Mouse (Mus musculus) left cerebral cortex, postnatal 4 days (tissue): ENCODE results near the gene Zfp68. TPM values are rescaled to one million over a fixed set of nuclear protein-coding genes. Genes with fewer than 3 reads are reported as not detected.
A peak's percentile ranks its signal among the peaks of the same experiment; 100 is the strongest.
"Not testable (repeated sequence)": the region's sequence is repeated elsewhere in the genome, so short reads cannot be mapped to it uniquely, and the experiment has no call there.

Experiments
- DNase-seq: peaks from one replicate; pipeline ENCODE4 v3.0.0-alpha.2; 2022
- intact Hi-C: fragments of 180-260 bp; cut with DNase I; formaldehyde crosslinking; loops from one replicate; pipeline ENCODE4 v1.15.1; 2025
- microRNA-seq: library from miRNA; unstranded; fragments of <30 nt; microRNA quantifications from one replicate; pipeline ENCODE4 v1.2.0, GENCODE M21; 2022
- total RNA-seq, 2 experiments: library from RNA; stranded (reverse); gene quantifications; 2 replicates each; pipeline ENCODE4 v1.2.3; 2021

Zfp68 gene
- 10 to 100 TPM; 48.0 to 55.3 TPM for total RNA-seq

DNA sequence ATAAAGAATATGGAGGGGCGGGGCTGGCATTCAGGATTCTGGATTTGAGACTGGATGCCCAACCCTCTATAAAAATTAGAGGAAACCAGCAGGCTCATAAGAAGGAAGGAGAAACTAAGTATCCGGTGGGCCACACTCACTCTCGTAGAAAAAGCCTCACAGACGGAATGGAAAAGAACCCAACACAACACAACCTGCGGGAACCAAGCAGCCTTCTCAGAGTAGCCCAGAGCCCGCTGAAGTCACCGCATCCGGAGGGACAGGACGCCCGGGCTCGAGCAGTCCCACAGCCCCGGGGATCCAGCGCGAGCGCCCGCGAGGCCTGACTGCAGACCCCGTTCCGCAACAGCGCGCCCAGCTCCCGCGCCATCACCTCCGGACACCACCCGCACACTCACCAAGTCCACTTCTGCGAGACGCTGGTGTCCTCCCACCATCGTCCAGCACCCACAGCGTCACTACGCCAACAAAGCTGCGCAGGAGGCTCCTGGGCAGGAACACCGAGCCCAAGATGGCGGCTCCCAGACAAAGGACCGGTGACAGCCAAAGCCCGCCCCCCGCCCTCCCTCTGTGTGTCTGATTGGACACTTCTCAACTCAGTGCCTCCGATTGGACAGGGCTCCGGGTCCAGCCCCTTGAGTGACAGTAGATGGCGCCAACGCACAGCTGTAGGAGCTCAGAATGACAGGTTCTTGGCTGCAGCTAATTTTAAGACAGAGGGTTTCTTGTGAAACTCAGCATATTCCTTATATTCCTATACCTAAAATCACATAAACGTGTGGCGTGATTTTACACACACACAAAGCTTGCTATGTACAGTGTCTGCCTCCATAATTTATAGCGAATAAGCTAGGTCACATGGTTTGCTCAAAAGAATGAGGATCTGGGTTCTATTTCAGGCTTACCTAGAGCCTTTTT lies at the start of gene Zfp68:
Gene Zfp68 (minus strand): TSS at position 551 of the 918 bp plus-strand sequence.
- intact Hi-C loops = no loop called here
- DNase-seq = peak; percentile 97

DNA sequence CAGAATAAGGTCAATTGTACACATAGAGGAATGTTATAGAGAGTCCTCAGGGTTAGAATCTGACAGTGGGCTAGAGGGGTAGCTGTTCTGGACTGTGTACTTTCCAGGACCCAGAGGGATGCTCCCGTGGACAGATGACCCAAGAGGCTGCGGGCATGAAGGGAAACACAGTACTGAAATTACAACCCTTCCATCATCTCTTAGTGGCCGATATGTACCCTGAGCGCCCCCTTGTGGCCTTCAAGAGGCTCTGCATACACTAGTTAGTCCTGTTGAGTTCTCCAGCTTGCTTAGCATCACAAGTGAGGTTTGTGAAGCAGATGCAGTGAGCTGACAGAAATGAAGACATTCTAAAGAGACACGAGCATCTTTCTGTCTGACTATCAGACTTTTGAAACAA lies 39.4 kb upstream of the Zfp68 start:
- peak; percentile 50 for DNase-seq
- intact Hi-C loops = no loop called here

DNA sequence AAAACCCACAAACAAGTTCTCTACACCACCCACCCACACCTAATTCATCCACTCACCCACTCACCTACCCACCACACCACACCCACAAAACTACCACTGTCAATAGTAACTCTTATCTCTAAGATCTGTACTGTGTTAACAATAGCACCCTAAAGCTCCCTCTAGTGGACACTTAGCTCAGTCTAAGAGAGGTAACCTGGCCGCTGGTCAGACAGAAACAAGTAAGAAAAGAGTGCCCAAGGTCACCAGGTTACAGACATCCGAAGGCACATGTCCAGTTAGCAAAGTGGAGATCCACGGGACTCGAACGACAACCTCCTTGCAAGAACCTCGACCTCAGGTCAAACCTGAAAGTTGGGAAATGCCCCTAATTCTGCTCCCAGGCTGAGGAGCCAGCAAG lies 38.3 kb upstream of the Zfp68 start:
- no peak for DNase-seq
- intact Hi-C loops = no loop called here

GRCm38 (mm10) chr5:138657407-138657806 lies 37.8 kb upstream of the Zfp68 start:
- intact Hi-C loops = no loop called here
- no peak for DNase-seq

DNA sequence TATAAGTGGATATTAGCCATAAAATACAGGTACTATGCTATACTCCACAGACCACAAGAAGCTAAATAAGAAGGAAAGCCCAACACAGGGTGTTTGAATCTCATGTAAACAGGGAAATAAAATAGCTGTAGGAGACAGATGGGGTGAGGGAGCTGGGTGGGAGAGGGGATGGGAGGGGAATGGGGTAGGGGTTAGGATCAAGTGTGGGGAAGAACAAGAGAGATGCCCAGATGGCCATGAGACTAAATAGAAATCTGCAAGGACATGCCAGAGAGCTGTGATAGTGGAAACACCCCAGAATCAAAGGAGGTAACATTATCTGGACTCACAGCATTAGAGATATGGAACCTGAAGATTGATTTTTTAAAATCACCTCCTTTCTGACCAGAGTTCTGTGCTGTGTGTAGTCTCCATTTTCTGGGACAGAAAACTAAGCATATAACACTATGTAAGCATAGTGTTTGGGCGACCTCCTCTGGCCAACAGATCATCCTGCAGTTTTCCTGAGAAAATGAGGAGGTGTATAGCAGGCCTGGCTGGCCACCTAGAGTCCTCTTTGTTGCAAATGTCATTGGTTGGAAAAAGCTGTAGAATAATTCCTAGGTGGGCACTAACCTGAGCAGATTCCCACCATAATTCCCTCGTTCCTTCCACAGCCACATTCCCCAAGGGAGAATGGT lies 37.1 kb upstream of the Zfp68 start:
- DNase-seq = peak; percentile 36
- intact Hi-C loops = no loop called here

DNA sequence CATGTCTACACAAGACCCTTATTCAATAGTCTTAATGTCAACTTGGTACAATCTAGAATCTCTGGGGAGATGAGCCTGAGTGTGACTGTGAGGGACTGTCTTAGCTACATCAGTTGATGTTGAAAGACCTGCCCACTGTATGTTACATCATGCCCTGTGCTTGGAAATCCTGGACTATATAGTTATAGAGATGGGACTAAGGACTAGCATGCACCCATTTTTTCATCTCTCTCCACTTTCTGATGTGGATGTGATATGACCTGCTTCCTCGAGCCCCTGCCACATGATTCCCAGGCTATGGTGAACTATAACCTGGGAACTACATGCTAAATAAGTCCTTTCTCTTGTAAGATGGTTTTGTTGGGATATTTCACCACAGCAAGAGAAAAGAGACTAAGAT lies 33.4 kb upstream of the Zfp68 start:
- DNase-seq = no peak
- intact Hi-C loops = no loop called here

DNA sequence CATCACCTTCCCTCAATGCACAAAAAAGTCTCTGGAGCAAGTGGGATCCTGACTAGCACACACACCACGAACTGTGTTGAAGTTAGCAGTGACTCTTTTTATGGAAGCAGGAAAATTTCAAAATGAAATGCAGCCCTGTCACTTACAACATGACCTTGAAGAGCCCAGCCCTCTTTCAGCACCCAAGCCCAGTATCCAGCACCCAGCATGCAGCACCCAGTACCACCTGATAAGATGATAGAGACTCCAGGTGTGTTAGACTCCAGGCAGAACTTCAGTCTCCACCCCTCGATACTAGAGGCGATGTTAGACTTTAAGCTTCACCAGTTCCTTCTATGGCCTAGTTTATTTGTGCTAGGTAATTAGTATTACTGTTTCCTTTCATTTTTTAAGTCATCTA lies 22.2 kb upstream of the Zfp68 start:
- intact Hi-C loops = no loop called here
- DNase-seq = no peak

- intact Hi-C loops = no loop called here
- no peak for DNase-seq
These were observed 21.5 kb upstream of the Zfp68 start for GRCm38 (mm10) chr5:138641081-138641480.

- intact Hi-C loops = no loop called here
- DNase-seq = no peak
These were observed 16.9 kb upstream of the Zfp68 start for GRCm38 (mm10) chr5:138636486-138636885.

GRCm38 (mm10) chr5:138623478-138623875 lies 3.9 kb upstream of the Zfp68 start:
- intact Hi-C loops = no loop called here
- no peak for DNase-seq

DNA sequence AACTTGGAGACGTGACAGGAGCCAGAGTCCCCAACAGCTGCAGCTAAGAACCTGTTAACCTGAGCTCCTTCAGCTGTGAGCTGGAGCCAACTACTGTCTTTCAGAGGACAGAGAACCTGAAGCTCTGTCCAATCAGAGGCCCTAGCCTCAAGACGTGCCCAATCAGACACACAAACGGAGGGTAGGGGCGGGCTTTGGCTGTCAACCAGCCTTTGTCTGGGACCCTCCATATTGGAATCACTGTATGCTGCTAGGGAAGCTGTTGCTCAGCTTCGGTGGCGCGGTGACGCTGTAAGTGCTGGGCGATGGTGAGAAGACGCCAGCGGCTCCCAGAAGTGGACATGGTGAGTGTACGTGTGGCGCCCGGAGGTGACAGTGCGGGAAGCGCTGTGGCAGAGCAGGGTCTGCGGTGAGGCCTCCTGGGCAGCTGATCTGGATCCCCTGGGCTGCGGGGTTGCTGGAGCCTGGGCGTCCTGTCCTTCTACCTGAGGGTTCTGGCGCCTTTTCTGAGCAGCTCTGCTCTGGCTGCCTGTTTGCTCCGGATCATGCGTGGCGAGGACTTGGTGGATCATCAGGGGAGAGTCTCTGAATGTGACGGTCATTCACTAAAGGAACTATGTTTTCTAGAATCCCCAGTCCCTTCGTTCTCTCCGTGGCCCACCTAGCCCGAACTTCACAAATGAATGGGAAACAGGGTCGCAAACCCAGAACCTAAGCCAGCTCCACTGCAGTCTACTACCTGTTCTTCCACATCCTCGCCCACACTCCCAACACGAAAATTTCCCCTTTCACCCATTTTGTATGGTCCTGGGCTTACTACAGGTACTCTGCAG lies 3.3 kb upstream of the Zfp68 start, which contains the start of gene A430033K04Rik:
Gene A430033K04Rik (plus strand): TSS at position 215 of the 833 bp plus-strand sequence.
- intact Hi-C loops = no loop called here
- DNase-seq = peak; percentile 96

GRCm38 (mm10) chr5:138620836-138621235 lies 1.3 kb upstream of the Zfp68 start:
- intact Hi-C loops = no loop called here
- no peak for DNase-seq

GRCm38 (mm10) chr5:138618353-138618752 lies 1.2 kb downstream of the Zfp68 start:
- DNase-seq = no peak
- intact Hi-C loops = no loop called here

DNA sequence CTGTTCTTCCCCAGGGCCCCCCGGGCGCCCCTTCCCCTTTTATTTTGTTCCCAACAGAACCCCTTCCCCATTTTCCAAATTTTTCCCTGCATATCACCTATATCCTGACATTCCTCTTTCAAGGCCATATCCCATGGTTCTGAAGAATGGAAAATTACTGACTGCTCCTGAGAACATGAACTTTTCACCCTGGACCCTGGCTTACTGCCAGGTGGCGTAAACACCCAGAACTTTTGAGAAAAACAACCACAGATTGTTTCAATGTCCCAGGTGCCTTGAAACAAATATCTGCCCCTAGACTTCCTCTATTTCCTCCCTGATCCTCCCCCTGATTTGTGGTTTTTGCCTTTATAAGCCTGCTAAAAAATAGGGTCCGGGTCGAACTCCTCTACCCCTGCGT lies 32.2 kb downstream of the Zfp68 start:
- intact Hi-C loops = no loop called here

DNA sequence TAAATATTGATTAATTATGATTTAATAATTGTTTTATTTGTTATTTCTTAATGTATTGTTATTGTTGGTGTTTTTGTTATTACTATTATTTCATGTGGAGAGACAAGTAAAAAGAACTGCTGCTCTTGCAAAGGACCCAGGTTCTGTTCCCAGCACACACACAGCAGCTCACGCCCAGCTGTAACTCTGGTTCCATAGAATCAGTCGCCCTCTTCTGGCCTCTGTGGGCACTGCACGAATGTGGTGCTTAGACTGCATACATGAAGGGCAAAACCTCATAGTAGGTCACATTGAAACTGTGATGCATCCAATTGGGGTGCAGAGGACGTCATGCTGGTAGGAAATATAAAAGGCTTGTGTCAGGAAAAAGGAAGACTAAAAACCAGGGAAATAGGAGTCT lies 47.9 kb downstream of the Zfp68 start:
- intact Hi-C loops = no loop called here
- peak; percentile 28 for DNase-seq

More for the DNA sequence above, 32.2 kb downstream of the Zfp68 start:
- no peak for DNase-seq

GRCm38 (mm10) chr5:138564612-138565011 lies 54.9 kb downstream of the Zfp68 start, which contains the start of gene 1700123K08Rik:
TSS of gene 1700123K08Rik (minus strand) at chr5:138564712.
- intact Hi-C loops, DNase-seq: not testable (repeated sequence)

Small RNA genes lying within 50 kb of the gene (microRNA-seq; reads per million reads assigned to microRNA genes)
- gene Gm24082 = not detected

Other genes starting within 250 kb of the Zfp68 start
- gene Zfp157, start 178.3 kb downstream of the Zfp68 start, total RNA-seq = 10 to 100 TPM; 37.6 to 39.8 TPM
- not detected for gene 1700123K08Rik, start 55.0 kb downstream of the Zfp68 start, total RNA-seq
- gene A430033K04Rik, start 3.1 kb upstream of the Zfp68 start, total RNA-seq = 10 to 100 TPM; 17.3 to 17.8 TPM
- gene Fam20c, start 134.8 kb upstream of the Zfp68 start, total RNA-seq = 10 to 100 TPM; 79.5 to 92.0 TPM
- gene Gm5294, start 200.3 kb upstream of the Zfp68 start, total RNA-seq = not detected